In genomic region chr1:84249772-84250338, GRCm38 (mm10) we compare ENCODE assay signal across 19 mouse cellular contexts.
DNase-seq lines count a peak whose midpoint lies in the region; ATAC-seq lines count a peak whose summit lies in the region.
"Had no signal": no experiment of that assay in that cellular context is flagged by ENCODE, and none has a peak within 500 bp of the region (broad histone marks: within the 10 kb centered on the region; RNA-seq: fewer than 3 reads in every experiment).

No protein-coding gene starts in this region.

- no peak overlapping the region for H3K4me2 ChIP-seq in midbrain, embryonic 13.5 days (replicated peaks)
- H3K4me2 ChIP-seq in forebrain, embryonic 16.5 days (ENCODE audit: low read length) = no peak overlapping the region
- H3K4me2 ChIP-seq: limb, embryonic 12.5 days; liver, embryonic 12.5 days had no signal

- H3K4me1 ChIP-seq in midbrain, embryonic 13.5 days (replicated peaks) = peaks cover 15% of the 10 kb centered on the region
- no peaks in the 10 kb centered on the region for H3K4me1 ChIP-seq in midbrain, embryonic 10.5 days
- peaks cover 16% of the 10 kb centered on the region for H3K4me1 ChIP-seq in forebrain, embryonic 16.5 days (replicated peaks; ENCODE audit: control insufficient read depth, insufficient read depth, low read length)
- H3K4me1 ChIP-seq: liver, embryonic 12.5 days had no signal

- no peak for DNase-seq in frontal cortex, postnatal 36 days (ENCODE audit: low spot score in 2 of 2)
- no peak for DNase-seq in midbrain, embryonic 10.5 days (ENCODE audit: low spot score)
- peak; percentile 51 for DNase-seq in telencephalon, adult 2 months (ENCODE audit: low read depth, low spot score)
- DNase-seq in thymus, postnatal 10 days (ENCODE audit: low spot score in 2 of 2) = no peak
- no peak for DNase-seq in left cerebral cortex, adult 9 months (ENCODE audit: low spot score in 2 of 2)
- DNase-seq: adrenal gland, postnatal 36 days; cerebellum, adult 9-11 months; gastrocnemius, postnatal 14 days; kidney, adult 9 months; kidney, postnatal 25 days; lung, adult 2 months; right cerebral cortex, postnatal 25 days; thymus, adult 18-20 months had no signal

- no peak overlapping the region for H3K9ac ChIP-seq in midbrain, embryonic 13.5 days (replicated peaks)
- no peak overlapping the region for H3K9ac ChIP-seq in forebrain, embryonic 16.5 days (replicated peaks; ENCODE audit: low read depth, low read length)
- H3K9ac ChIP-seq: limb, embryonic 12.5 days; liver, embryonic 12.5 days had no signal

- H3K27ac ChIP-seq in midbrain, embryonic 13.5 days = no peak overlapping the region
- H3K27ac ChIP-seq in midbrain, embryonic 10.5 days (replicated peaks) = no peak overlapping the region
- H3K27ac ChIP-seq in forebrain, embryonic 16.5 days (ENCODE audit: low read length) = 0 out of 2 replicates have a peak overlapping the region, but pooled peaks have one; percentile 43
- H3K27ac ChIP-seq: limb, embryonic 12.5 days; liver, embryonic 12.5 days had no signal

- no peaks in the 10 kb centered on the region for H3K27me3 ChIP-seq in midbrain, embryonic 13.5 days
- no peaks in the 10 kb centered on the region for H3K27me3 ChIP-seq in midbrain, embryonic 10.5 days (ENCODE audit: low read depth, poor library complexity, severe bottlenecking)
- H3K27me3 ChIP-seq in forebrain, embryonic 16.5 days (replicated peaks; ENCODE audit: control insufficient read depth, insufficient read depth, low read length) = no peaks in the 10 kb centered on the region
- H3K27me3 ChIP-seq: limb, embryonic 12.5 days; liver, embryonic 12.5 days had no signal

- H3K4me3 ChIP-seq in midbrain, embryonic 13.5 days (replicated peaks) = no peak overlapping the region
- H3K4me3 ChIP-seq in midbrain, embryonic 10.5 days = no peak overlapping the region
- no peak overlapping the region for H3K4me3 ChIP-seq in forebrain, embryonic 16.5 days (replicated peaks; ENCODE audit: low read length)
- H3K4me3 ChIP-seq: limb, embryonic 12.5 days; liver, embryonic 12.5 days had no signal

- ATAC-seq in frontal cortex, adult (ENCODE audit: low TSS enrichment) = peak; percentile 89
- ATAC-seq in midbrain, embryonic 13.5 days = peak; percentile 58; the same call in 1 of the 2 replicates
- ATAC-seq in forebrain, embryonic 16.5 days = peak; percentile 76
- ATAC-seq: liver, embryonic 12.5 days had no signal

- no peaks in the 10 kb centered on the region for H3K36me3 ChIP-seq in midbrain, embryonic 13.5 days
- no peaks in the 10 kb centered on the region for H3K36me3 ChIP-seq in midbrain, embryonic 10.5 days
- no peaks in the 10 kb centered on the region for H3K36me3 ChIP-seq in forebrain, embryonic 16.5 days (ENCODE audit: control insufficient read depth, insufficient read depth)
- H3K36me3 ChIP-seq: G1E; limb, embryonic 12.5 days; liver, embryonic 12.5 days had no signal

- H3K9me3 ChIP-seq in midbrain, embryonic 13.5 days = no peaks in the 10 kb centered on the region
- no peaks in the 10 kb centered on the region for H3K9me3 ChIP-seq in midbrain, embryonic 10.5 days (replicated peaks)
- H3K9me3 ChIP-seq in forebrain, embryonic 16.5 days (ENCODE audit: control insufficient read depth, low read length) = no peaks in the 10 kb centered on the region
- H3K9me3 ChIP-seq: limb, embryonic 12.5 days; liver, embryonic 12.5 days had no signal

- 43% methylated on average over 6 of the region's 6 CpGs for WGBS in midbrain, embryonic 13.5 days
- WGBS in midbrain, embryonic 10.5 days = 88% methylated on average over 6 of the region's 6 CpGs
- WGBS in forebrain, embryonic 16.5 days = 24% methylated on average over 6 of the region's 6 CpGs
